Mouse (Mus musculus) kidney, adult 2 months (tissue): ENCODE measurements around the gene Phka1.

Source experiments
- CTCF ChIP-seq: fragments of 200-500 bp; conservative IDR thresholded peaks from 2 replicates; pipeline ENCODE4 v1.5.1; 2011; ENCODE audit warnings: low read depth, mild to moderate bottlenecking, control low read depth, low read length, moderate library complexity, mixed read lengths; ENCODE audit not compliant: insufficient read depth, insufficient read length
- POLR2A ChIP-seq: fragments of 200-500 bp; IDR thresholded peaks from one replicate; pipeline ENCODE4 v1.6.1; 2011; ENCODE audit warnings: low read depth, low read length, control low read depth

- TF ChIP-seq CTCF (no peak), POLR2A (no peak)
These were observed 164.4 kb downstream of the Phka1 start for GRCm38 (mm10) chrX:102479665-102480064.
